Mouse (Mus musculus) testis, adult 2 months (tissue): ENCODE measurements around the gene Iars2.

Experiments used
- CTCF ChIP-seq: fragments of 200-500 bp; IDR thresholded peaks from 2 replicates; pipeline ENCODE4 v1.5.1; 2012; ENCODE audit warnings: low read depth, mild to moderate bottlenecking, inconsistent platforms, low read length, moderate library complexity; ENCODE audit not compliant: control insufficient read depth, insufficient read depth, insufficient replicate concordance
- POLR2A ChIP-seq: fragments of 200-500 bp; IDR thresholded peaks from 2 replicates; pipeline ENCODE4 v1.6.1; 2012; ENCODE audit warnings: low read depth, mild to moderate bottlenecking, inconsistent platforms, low read length, moderate library complexity; ENCODE audit not compliant: control insufficient read depth

- TF ChIP-seq POLR2A = no peak
- no peak for TF ChIP-seq CTCF
Observed at GRCm38 (mm10) chr1:185291336-185291735, 37.9 kb downstream of the Iars2 start.
